In the genomic region with DNA sequence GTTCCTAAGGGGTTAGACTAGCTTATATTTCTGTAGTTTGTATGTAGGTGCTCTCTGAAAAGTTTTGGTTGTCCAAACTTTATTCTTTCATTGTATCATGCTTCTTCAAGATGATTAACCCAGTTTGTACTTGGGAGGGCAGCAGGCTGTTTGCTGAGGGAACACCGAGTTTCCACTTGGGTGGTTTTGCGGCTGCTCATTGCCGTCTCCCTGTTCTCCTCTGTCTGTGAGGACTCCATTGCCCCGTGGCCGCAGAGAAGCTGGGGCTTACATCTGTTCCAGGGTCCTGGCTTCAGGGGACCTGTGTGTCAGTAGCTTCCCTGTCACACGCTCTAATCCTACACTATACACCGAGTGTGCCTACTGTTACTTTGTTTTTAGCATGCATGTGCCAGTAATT, we compare ENCODE assay signal across 24 mouse cellular contexts. TPM values are rescaled to one million over a fixed set of nuclear protein-coding genes. Genes with fewer than 3 reads are reported as not detected.
DNase-seq lines count a peak whose midpoint lies in the region; ATAC-seq lines count a peak whose summit lies in the region.
"Had no signal": no experiment of that assay in that cellular context is flagged by ENCODE, and none has a peak within 500 bp of the region (broad histone marks: within the 10 kb centered on the region; RNA-seq: fewer than 3 reads in every experiment).

No protein-coding gene starts in this region.

- H3K4me1 ChIP-seq in kidney, embryonic 16.5 days (ENCODE audit: insufficient read depth, low read length): no peaks in the 10 kb centered on the region
- no peaks in the 10 kb centered on the region for H3K4me1 ChIP-seq in kidney, embryonic 14.5 days (ENCODE audit: control insufficient read depth, insufficient read depth, low read length)
- H3K4me1 ChIP-seq: embryonic facial prominence, embryonic 10.5 days; embryonic facial prominence, embryonic 12.5 days; forebrain, embryonic 13.5 days had no signal

- ATAC-seq in kidney, embryonic 16.5 days (ENCODE audit: low FRiP score, low TSS enrichment): peak; percentile 68; the same call in 1 of the 2 replicates
- ATAC-seq in kidney, embryonic 14.5 days (ENCODE audit: low FRiP score, low TSS enrichment): no peak
- ATAC-seq: activated CD4-positive, CD25-positive, alpha-beta regulatory T cell, adult 4 months; CD4-positive, CD25-positive, alpha-beta regulatory T cell, adult 4 months; forebrain, embryonic 13.5 days; Patski had no signal

- peaks cover 73% of the 10 kb centered on the region for H3K36me3 ChIP-seq in kidney, embryonic 16.5 days (ENCODE audit: insufficient read depth, low read length)
- H3K36me3 ChIP-seq in kidney, embryonic 14.5 days (ENCODE audit: control insufficient read depth, insufficient read depth, low read length): peaks cover 93% of the 10 kb centered on the region

- no peak overlapping the region for H3K9ac ChIP-seq in kidney, embryonic 16.5 days (replicated peaks; ENCODE audit: low read length)
- no peak overlapping the region for H3K9ac ChIP-seq in kidney, embryonic 14.5 days (ENCODE audit: low read depth, low read length)
- H3K9ac ChIP-seq: embryonic facial prominence, embryonic 12.5 days; forebrain, embryonic 13.5 days had no signal

- peak; percentile 25 for DNase-seq in heart, adult 11 months
- DNase-seq in heart, adult 8-10 months (ENCODE audit: low spot score): no peak
- DNase-seq in kidney, adult 9 months: peak; percentile 68
- no peak for DNase-seq in kidney, postnatal 14 days
- no peak for DNase-seq in lung, postnatal 10 days
- DNase-seq: adrenal gland, adult 8-10 months; adrenal gland, postnatal 14 days; adrenal gland, postnatal 36 days; B cell, adult 2 months; cerebellum, adult 11-12 months; cerebellum, adult 2 months; cerebellum, adult 9-10 months; cerebellum, postnatal 10 days; cerebellum, postnatal 25 days had no signal

- WGBS in kidney, embryonic 16.5 days: 61% methylated on average over 7 of the region's 7 CpGs
- WGBS in kidney, embryonic 14.5 days: 74% methylated on average over 7 of the region's 7 CpGs

- H3K9me3 ChIP-seq in kidney, embryonic 16.5 days (ENCODE audit: low read length): no peaks in the 10 kb centered on the region
- no peaks in the 10 kb centered on the region for H3K9me3 ChIP-seq in kidney, embryonic 14.5 days (ENCODE audit: control insufficient read depth, low read length)
- H3K9me3 ChIP-seq: embryonic facial prominence, embryonic 10.5 days; embryonic facial prominence, embryonic 12.5 days; forebrain, embryonic 13.5 days; G1E had no signal

- no peak overlapping the region for H3K4me3 ChIP-seq in kidney, embryonic 16.5 days (ENCODE audit: low read length)
- H3K4me3 ChIP-seq in kidney, embryonic 14.5 days (ENCODE audit: low read length): no peak overlapping the region
- H3K4me3 ChIP-seq: embryonic facial prominence, embryonic 10.5 days; embryonic facial prominence, embryonic 12.5 days; forebrain, embryonic 13.5 days had no signal

- no peak overlapping the region for H3K4me2 ChIP-seq in kidney, embryonic 16.5 days (replicated peaks; ENCODE audit: low read depth, low read length)
- H3K4me2 ChIP-seq in kidney, embryonic 14.5 days (replicated peaks; ENCODE audit: low read depth, low read length): no peak overlapping the region
- H3K4me2 ChIP-seq: embryonic facial prominence, embryonic 12.5 days; forebrain, embryonic 13.5 days had no signal

- no peaks in the 10 kb centered on the region for H3K27me3 ChIP-seq in kidney, embryonic 16.5 days (ENCODE audit: insufficient read depth, low read length)
- H3K27me3 ChIP-seq in kidney, embryonic 14.5 days (ENCODE audit: control insufficient read depth, insufficient read depth, low read length): no peaks in the 10 kb centered on the region
- H3K27me3 ChIP-seq: CH12.LX; embryonic facial prominence, embryonic 12.5 days; forebrain, embryonic 13.5 days; Patski had no signal

- no peak overlapping the region for H3K27ac ChIP-seq in kidney, embryonic 16.5 days (ENCODE audit: low read length)
- H3K27ac ChIP-seq in kidney, embryonic 14.5 days (ENCODE audit: low read depth, low read length): no peak overlapping the region
- H3K27ac ChIP-seq: embryonic facial prominence, embryonic 10.5 days; embryonic facial prominence, embryonic 12.5 days; forebrain, embryonic 13.5 days had no signal

RNA-seq across cellular contexts. Expression of a gene that starts 20.8 kb away (rescaled TPM):
- 1 to 10 TPM; 2.7 to 7.0 (median 5.2) TPM for total RNA-seq in heart, adult 8-10 months (2022)
- polyA plus RNA-seq in kidney, embryonic 16.5 days (2015; fragmentation: Nextera tagmentation; extraction: Ambion mirVana): 39.0 and 46.0 TPM in 2 replicates
- 18.1 and 18.2 TPM in 2 replicates for polyA plus RNA-seq in kidney, embryonic 14.5 days (2014; fragmentation: Nextera tagmentation; extraction: Ambion mirVana)
- polyA plus RNA-seq: activated CD4-positive, CD25-positive, alpha-beta regulatory T cell, adult 4 months; CD4-positive, CD25-positive, alpha-beta regulatory T cell, adult 4 months; G1E had no signal

RNA-seq across cellular contexts. Expression of a gene that starts 47.3 kb away (rescaled TPM):
- total RNA-seq in heart, adult 8-10 months (2022): under 1 TPM; 0.19 to 0.98 (median 0.72) TPM
- 3.1 and 3.3 TPM in 2 replicates for polyA plus RNA-seq in kidney, embryonic 16.5 days (2015; fragmentation: Nextera tagmentation; extraction: Ambion mirVana)
- polyA plus RNA-seq in kidney, embryonic 14.5 days (2014; fragmentation: Nextera tagmentation; extraction: Ambion mirVana): 2.5 and 4.9 TPM in 2 replicates
- total RNA-seq: G1E had no signal
- polyA plus RNA-seq: G1E, Patski had no signal

RNA-seq across cellular contexts. Expression of a gene that starts 47.9 kb away (rescaled TPM):
- total RNA-seq in heart, adult 8-10 months (2022): 1 to 10 TPM in 2 of 4 experiments, under 1 TPM in 2; 0.69 to 1.9 (median 1.3) TPM
- 26.5 and 28.9 TPM in 2 replicates for polyA plus RNA-seq in kidney, embryonic 16.5 days (2015; fragmentation: Nextera tagmentation; extraction: Ambion mirVana)
- 46.7 and 49.3 TPM in 2 replicates for polyA plus RNA-seq in kidney, embryonic 14.5 days (2014; fragmentation: Nextera tagmentation; extraction: Ambion mirVana)

Comparison
In these comparisons a context has a peak if more than half of its experiments do, and no peak if none do; other contexts are left out.
1. DNase-seq: peak in heart, adult 11 months (single experiment) and kidney, adult 9 months (single experiment); none in heart, adult 8-10 months (single experiment), kidney, postnatal 14 days (single experiment) and lung, postnatal 10 days (single experiment).